Mouse (Mus musculus) CD8-positive naive resting alpha-beta T cell, adult 57 days (primary cell): ENCODE measurements around the gene Olfr718-ps1. TPM values are rescaled to one million over a fixed set of nuclear protein-coding genes. Genes with fewer than 3 reads are reported as not detected.

Experiments used
- total RNA-seq: library from RNA; stranded (reverse); gene quantifications from one replicate; pipeline ENCODE4 v1.2.4, GENCODE M21; 2023

The Olfr718-ps1 gene
- 0.31 TPM for total RNA-seq

DNA sequence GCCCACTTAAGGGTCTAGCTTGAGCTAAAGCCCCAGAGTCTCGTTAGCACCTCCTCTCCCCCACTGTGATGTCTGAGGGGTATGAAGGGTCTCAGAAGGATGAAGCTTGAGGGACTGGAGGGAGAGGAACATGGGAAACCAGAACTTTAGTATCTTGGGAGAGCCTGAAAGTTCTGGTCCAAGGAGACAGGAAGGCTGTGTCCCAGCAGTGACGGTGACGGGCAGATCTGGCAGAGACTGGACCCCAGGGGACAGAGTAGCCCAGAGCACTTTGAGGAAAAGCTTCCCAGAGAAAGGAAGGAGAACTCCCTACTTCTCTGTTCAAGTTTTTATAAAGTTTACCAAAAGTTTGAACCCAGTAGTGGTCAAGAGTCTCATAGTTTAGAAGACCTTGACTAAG lies at the start of gene Olfr718-ps1:
TSS of gene Olfr718-ps1 (minus strand) at position 101 of the 400 bp plus-strand sequence.

DNA sequence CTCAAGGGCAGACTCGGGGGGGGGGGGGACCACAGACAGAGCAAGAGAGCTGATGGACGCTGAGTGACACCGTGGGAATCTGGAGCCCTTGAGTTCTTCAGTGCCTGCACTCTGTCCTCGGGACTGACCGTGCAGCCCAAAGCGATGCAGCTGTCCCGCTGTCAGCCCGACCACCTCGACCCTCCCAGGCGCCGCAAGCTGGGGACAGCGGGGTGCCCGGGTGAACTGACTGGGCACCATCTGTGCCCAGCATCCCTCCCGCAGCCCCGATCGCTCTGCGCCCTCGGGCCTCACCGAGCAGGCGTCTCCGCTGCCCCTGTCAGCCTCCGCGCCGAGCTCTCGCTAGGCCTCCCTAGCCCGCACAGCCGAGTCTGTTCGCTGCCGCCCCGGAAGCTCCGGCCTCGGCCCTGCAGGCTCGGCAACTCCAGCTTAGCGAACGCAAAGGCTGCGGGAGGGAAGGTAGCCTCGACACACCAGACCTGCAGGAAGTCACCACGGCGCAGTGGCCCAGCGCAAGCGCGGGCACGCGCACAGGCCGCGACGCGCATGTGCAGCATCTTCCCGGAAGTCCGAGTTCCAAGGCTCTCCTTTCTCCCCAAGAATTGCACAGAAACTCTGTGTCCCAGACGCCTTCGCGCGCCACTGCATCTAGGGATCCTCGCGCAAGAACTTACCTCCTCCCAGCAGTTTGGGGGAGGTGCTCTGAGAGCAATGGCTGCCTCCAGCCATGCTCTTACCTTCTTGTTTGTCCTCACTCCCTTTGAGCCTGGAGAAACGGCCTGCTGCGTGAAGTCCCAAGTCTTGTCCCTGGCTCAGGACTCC lies 33.1 kb upstream of the Olfr718-ps1 start, which contains the start of the genes Rbak and Spdye4b:
TSS of gene Rbak (minus strand) at position 521 of the 822 bp plus-strand sequence.
TSS of gene Spdye4b (plus strand) at position 763 of the 822 bp plus-strand sequence.

DNA sequence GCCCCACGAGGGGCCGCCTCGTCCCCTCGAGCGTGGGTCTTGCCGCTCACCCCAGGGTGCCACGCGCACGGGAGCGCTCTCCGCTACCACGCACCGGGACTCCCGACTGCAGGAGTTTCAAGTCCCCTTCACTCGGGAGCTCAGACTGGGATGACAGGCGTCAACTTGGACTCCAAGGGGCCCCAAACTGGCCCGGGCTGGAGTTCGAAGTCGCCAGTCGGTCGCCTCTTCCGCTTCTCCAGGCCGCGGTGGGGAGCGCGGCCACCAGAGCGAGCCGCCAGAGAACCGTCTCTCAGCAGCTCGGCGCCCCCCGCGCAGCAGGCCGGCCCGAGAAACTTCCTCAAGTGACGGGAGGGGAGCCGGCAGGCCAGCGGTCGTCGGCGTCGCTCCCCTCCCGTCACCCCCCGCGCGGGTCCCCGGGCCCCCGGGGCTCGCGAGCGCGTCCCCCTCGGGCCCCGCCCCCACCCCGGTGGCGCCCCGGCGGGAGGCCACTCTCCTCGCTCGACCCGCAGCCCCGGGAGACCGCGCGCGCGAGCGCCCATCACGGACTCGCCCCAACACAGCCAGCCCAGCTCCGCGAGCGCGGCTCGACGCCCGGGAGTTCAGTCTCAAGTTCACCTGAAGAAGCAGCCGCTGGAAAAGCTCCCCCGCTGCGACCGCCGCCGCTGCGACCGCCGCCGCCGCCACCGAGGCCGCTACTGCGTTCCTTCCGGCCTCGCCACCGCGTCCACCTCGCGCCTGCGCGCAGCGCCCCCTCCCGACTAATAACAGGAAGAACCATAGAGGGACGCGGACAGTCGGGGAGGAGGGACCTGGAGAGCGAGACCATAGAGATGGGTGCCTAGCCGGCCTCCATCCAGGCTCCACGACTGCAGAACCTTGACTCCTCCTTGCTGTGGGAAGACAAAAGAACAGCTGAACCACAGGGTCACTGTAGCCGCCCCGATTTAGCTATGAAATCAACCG lies 34.8 kb downstream of the Olfr718-ps1 start, which contains the start of gene Rnf216:
TSS of gene Rnf216 (minus strand) at position 714 of the 966 bp plus-strand sequence.

Other genes starting within 250 kb of the Olfr718-ps1 start
- gene Actb, start 240.8 kb downstream of the Olfr718-ps1 start, total RNA-seq, result 8,303 TPM
- 1.2 TPM for gene Fscn1, start 187.2 kb downstream of the Olfr718-ps1 start, total RNA-seq
- 9.7 TPM for gene Rnf216, start 34.6 kb downstream of the Olfr718-ps1 start, total RNA-seq
- 10.6 TPM for gene Rbak, start 33.2 kb upstream of the Olfr718-ps1 start, total RNA-seq
- not detected for gene Spdye4b, start 33.4 kb upstream of the Olfr718-ps1 start, total RNA-seq
- not detected for gene Spdye4a, start 79.3 kb upstream of the Olfr718-ps1 start, total RNA-seq
- gene Zfp12, start 87.6 kb upstream of the Olfr718-ps1 start, total RNA-seq, result 30.6 TPM
- 2.0 TPM for gene Zfp316, start 122.4 kb upstream of the Olfr718-ps1 start, total RNA-seq
- 0.46 TPM for gene Zfp853, start 146.0 kb upstream of the Olfr718-ps1 start, total RNA-seq
- gene E130309D02Rik, start 167.8 kb upstream of the Olfr718-ps1 start, total RNA-seq, result 32.6 TPM
- 62.1 TPM for gene Zdhhc4, start 181.7 kb upstream of the Olfr718-ps1 start, total RNA-seq
- gene Grid2ip, start 209.8 kb upstream of the Olfr718-ps1 start, total RNA-seq, result not detected